Mouse (Mus musculus) effector memory CD4-positive, alpha-beta T cell, adult 5 months (primary cell): ENCODE measurements around the gene Sgms1. TPM values are rescaled to one million over a fixed set of nuclear protein-coding genes. Genes with fewer than 3 reads are reported as not detected.

Experiments
- polyA plus RNA-seq: library from polyadenylated mRNA; unstranded; fragments of 100-300 nt; shearing (Covaris generic); gene quantifications from one replicate; pipeline ENCODE4 v1.2.1, GENCODE M21; 2017

Gene Sgms1
- 119 TPM for polyA plus RNA-seq

GRCm38 (mm10) chr19:32389001-32389871, at the start of gene Sgms1:
Gene Sgms1, minus strand, starts transcription at chr19:32389714.

GRCm38 (mm10) chr19:32107771-32108306, 281.7 kb downstream of the Sgms1 start, which contains the start of gene Asah2:
Gene Asah2, minus strand, starts transcription at chr19:32108211.

Other genes with a start within 250 kb of the Sgms1 start
- gene Rpl9-ps6, start 76.9 kb upstream of the Sgms1 start, polyA plus RNA-seq, result 212 TPM
- 29.9 TPM for gene Minpp1, start 96.1 kb upstream of the Sgms1 start, polyA plus RNA-seq
- not detected for gene Papss2, start 206.1 kb upstream of the Sgms1 start, polyA plus RNA-seq